Mouse (Mus musculus) left cerebral cortex, adult 2 months (tissue): ENCODE data around the gene Wnt9a. TPM values are rescaled to one million over a fixed set of nuclear protein-coding genes. Genes with fewer than 3 reads are reported as not detected.

Experiments
- DNase-seq, 2 experiments: peaks; one replicate each; pipeline ENCODE4 v3.0.0; 2021 to 2022; ENCODE audit warnings: low spot score in 2 of 2, mixed read lengths in 1 of 2; ENCODE audit errors: extremely low spot score in 1 of 2
- H3K27ac ChIP-seq: fragments of 200-600 bp; 2 replicates; pipeline ENCODE4 v1.8.1; 2022
- H3K4me3 ChIP-seq: fragments of 200-600 bp; 2 replicates; pipeline ENCODE4 v1.8.1; 2022
- CTCF ChIP-seq: fragments of 200-600 bp; IDR thresholded peaks from 2 replicates; pipeline ENCODE4 v1.8.1; 2022; ENCODE audit warnings: antibody characterized with exemption, mild to moderate bottlenecking, moderate library complexity
- intact Hi-C: fragments of 180-260 bp; cut with DNase I; formaldehyde crosslinking; loops from one replicate; pipeline ENCODE4 v1.15.1; 2025
- microRNA-seq, 2 experiments: library from miRNA; unstranded; fragments of <30 nt; microRNA quantifications; one replicate each; pipeline ENCODE4 v1.2.0; 2021
- total RNA-seq, 2 experiments: library from RNA; stranded (reverse); gene quantifications; 2 replicates each; pipeline ENCODE4 v1.2.3; 2021

The Wnt9a gene
- total RNA-seq, 2 experiments from 2014 or later: 12.2 to 19.7 TPM

- intact Hi-C loops: no loop called here
- no peak for TF ChIP-seq CTCF
These were observed 72.8 kb downstream of the Wnt9a start for GRCm38 (mm10) chr11:59379547-59379946.

More at GRCm38 (mm10) chr11:59379547-59379946, 72.8 kb downstream of the Wnt9a start:
- no peak overlapping the region for H3K27ac ChIP-seq
- no peak overlapping the region for H3K4me3 ChIP-seq
- DNase-seq: no peak

Small RNA genes within 50 kb of the gene (microRNA-seq; reads per million reads assigned to microRNA genes)
- 0 reads per million in 2 experiments for gene Gm24756

Other genes starting within 250 kb of the Wnt9a start
- gene Obscn, start 170.5 kb upstream of the Wnt9a start, total RNA-seq: 1 to 10 TPM; 1.5 to 1.9 TPM
- gene Iba57, start 143.2 kb upstream of the Wnt9a start, total RNA-seq: 1 to 10 TPM; 7.4 to 7.8 TPM
- 1 to 10 TPM; 7.4 to 8.0 TPM for gene Gjc2, start 123.7 kb upstream of the Wnt9a start, total RNA-seq
- gene Guk1, start 114.7 kb upstream of the Wnt9a start, total RNA-seq: 100 to 1,000 TPM; 135 TPM
- 10 to 100 TPM; 33.8 to 33.9 TPM for gene Mrpl55, start 104.4 kb upstream of the Wnt9a start, total RNA-seq
- gene 2310033P09Rik, start 98.6 kb upstream of the Wnt9a start, total RNA-seq: 10 to 100 TPM; 21.0 to 23.6 TPM
- gene Arf1, start 78.7 kb upstream of the Wnt9a start, total RNA-seq: 100 to 1,000 TPM; 409 to 423 TPM
- not detected for gene Wnt3a, start 16.2 kb upstream of the Wnt9a start, total RNA-seq
- not detected for gene Prss38, start 68.7 kb downstream of the Wnt9a start, total RNA-seq
- 10 to 100 TPM; 27.3 to 27.4 TPM for gene Jmjd4, start 143.1 kb downstream of the Wnt9a start, total RNA-seq
- gene Snap47, start 144.3 kb downstream of the Wnt9a start, total RNA-seq: 100 to 1,000 TPM; 379 to 395 TPM
- 1 to 10 TPM; 3.3 to 4.8 TPM for gene Zfp867, start 165.5 kb downstream of the Wnt9a start, total RNA-seq
- gene Zkscan17, start 219.8 kb downstream of the Wnt9a start, total RNA-seq: 10 to 100 TPM in 1 of 2 experiments, 1 to 10 TPM in 1; 8.2 to 11.7 TPM
- gene Nlrp3, start 234.6 kb downstream of the Wnt9a start, total RNA-seq: under 1 TPM; 0.72 to 0.88 TPM